In genomic region chr4:136861806-136862205, GRCm38 (mm10) we compare ENCODE assay signal across 9 mouse cellular contexts. TPM values are rescaled to one million over a fixed set of nuclear protein-coding genes. Genes with fewer than 3 reads are reported as not detected.
DNase-seq lines count a peak whose midpoint lies in the region; ATAC-seq and TF ChIP-seq lines count a peak whose summit lies in the region.
"Had no signal": no experiment of that assay in that cellular context is flagged by ENCODE, and none has a peak within 500 bp of the region (broad histone marks: within the 10 kb centered on the region; RNA-seq: fewer than 3 reads in every experiment).

No protein-coding gene starts in this region.

- H3K4me3 ChIP-seq in E14TG2a.4 (replicated peaks; ENCODE audit: low read length): peak overlapping the region; percentile 68
- no peak overlapping the region for H3K4me3 ChIP-seq in hindbrain, embryonic 13.5 days
- H3K4me3 ChIP-seq: erythroblast, embryonic 14.5 days had no signal

- H3K9ac ChIP-seq in hindbrain, embryonic 13.5 days: peak overlapping the region; percentile 49; the same call in 1 of the 2 replicates

- peak; percentile 71 for DNase-seq in embryo, embryonic 11 days
- peak; percentile 55 for DNase-seq in neural tube, embryonic 10.5 days (ENCODE audit: extremely low spot score, low spot score)
- DNase-seq in urinary bladder, adult 18-20 months (ENCODE audit: low spot score in 2 of 2): no peak
- no peak for DNase-seq in adrenal gland, adult 8-10 months
- DNase-seq: lung, adult 18-20 months had no signal

- peaks cover 34% of the 10 kb centered on the region for H3K27me3 ChIP-seq in E14TG2a.4 (ENCODE audit: insufficient read depth, low read length)
- no peaks in the 10 kb centered on the region for H3K27me3 ChIP-seq in hindbrain, embryonic 13.5 days

- no peaks in the 10 kb centered on the region for H3K9me3 ChIP-seq in E14TG2a.4 (ENCODE audit: low read length)
- no peaks in the 10 kb centered on the region for H3K9me3 ChIP-seq in hindbrain, embryonic 13.5 days

- H3K4me1 ChIP-seq in E14TG2a.4 (replicated peaks; ENCODE audit: low read depth, low read length): peaks cover 38% of the 10 kb centered on the region
- H3K4me1 ChIP-seq in hindbrain, embryonic 13.5 days (replicated peaks): peaks cover 41% of the 10 kb centered on the region

- no peak overlapping the region for H3K4me2 ChIP-seq in hindbrain, embryonic 13.5 days

- no peak for ATAC-seq in hindbrain, embryonic 13.5 days (ENCODE audit: low FRiP score)
- no peak for ATAC-seq in inflammation-experienced regulatory T-cells, adult 6 months

- no peak for TF ChIP-seq CTCF in E14TG2a.4 (conservative IDR thresholded peaks at IDR 0.05; ENCODE audit: low read length)

- H3K27ac ChIP-seq in hindbrain, embryonic 13.5 days: peak overlapping the region; percentile 75

- 3% methylated on average over 17 of the region's 17 CpGs for WGBS in hindbrain, embryonic 13.5 days

- no peaks in the 10 kb centered on the region for H3K36me3 ChIP-seq in E14TG2a.4 (ENCODE audit: insufficient read depth, low read length)
- H3K36me3 ChIP-seq in hindbrain, embryonic 13.5 days: no peaks in the 10 kb centered on the region

RNA-seq across cellular contexts. Expression of gene C1qb, which starts 24.2 kb away (rescaled TPM):
- polyA plus RNA-seq in hindbrain, embryonic 13.5 days (2015; fragmentation: Nextera tagmentation; extraction: Ambion mirVana): 37.9 and 48.5 TPM in 2 replicates
- 1 to 10 TPM; 1.8 to 8.1 (median 2.1) TPM for polyA plus RNA-seq in inflammation-experienced regulatory T-cells, adult 6 months (2017; shearing (Covaris generic))
- total RNA-seq in adrenal gland, adult 8-10 months (2022): 100 to 1,000 TPM in 2 of 4 experiments, 10 to 100 TPM in 2; 63.2 to 103 (median 86.1) TPM

RNA-seq across cellular contexts. Expression of gene Ephb2, which starts 26.0 kb away (rescaled TPM):
- polyA plus RNA-seq in hindbrain, embryonic 13.5 days (2015; fragmentation: Nextera tagmentation; extraction: Ambion mirVana): 14.9 and 16.5 TPM in 2 replicates
- polyA plus RNA-seq in inflammation-experienced regulatory T-cells, adult 6 months (2017; shearing (Covaris generic)): under 1 TPM in 1 of 3 experiments, not detected in 2; 0.05 TPM
- 10 to 100 TPM; 20.6 to 36.8 (median 29.4) TPM for total RNA-seq in adrenal gland, adult 8-10 months (2022)
- polyA plus RNA-seq: erythroblast, embryonic 14.5 days had no signal

RNA-seq across cellular contexts. Expression of gene C1qc, which starts 31.1 kb away (rescaled TPM):
- 19.5 and 24.3 TPM in 2 replicates for polyA plus RNA-seq in hindbrain, embryonic 13.5 days (2015; fragmentation: Nextera tagmentation; extraction: Ambion mirVana)
- 1 to 10 TPM in 1 of 3 experiments, under 1 TPM in 1, not detected in 1; 0.50 to 1.1 TPM for polyA plus RNA-seq in inflammation-experienced regulatory T-cells, adult 6 months (2017; shearing (Covaris generic))
- 10 to 100 TPM; 45.8 to 82.2 (median 63.4) TPM for total RNA-seq in adrenal gland, adult 8-10 months (2022)

RNA-seq across cellular contexts. Expression of gene C1qa, which starts 36.8 kb away (rescaled TPM):
- 23.6 and 24.6 TPM in 2 replicates for polyA plus RNA-seq in hindbrain, embryonic 13.5 days (2015; fragmentation: Nextera tagmentation; extraction: Ambion mirVana)
- polyA plus RNA-seq in inflammation-experienced regulatory T-cells, adult 6 months (2017; shearing (Covaris generic)): under 1 TPM in 1 of 3 experiments, not detected in 2; 0.93 TPM
- total RNA-seq in adrenal gland, adult 8-10 months (2022): 10 to 100 TPM; 65.2 to 96.6 (median 77.6) TPM

Comparison
In these comparisons a context has a peak if more than half of its experiments do, and no peak if none do; other contexts are left out.
1. DNase-seq: peak in embryo, embryonic 11 days (single experiment) and neural tube, embryonic 10.5 days (single experiment); none in urinary bladder, adult 18-20 months (0 of 2) and adrenal gland, adult 8-10 months (single experiment).
2. RNA of gene Ephb2, which starts 26.0 kb away (polyA plus RNA-seq): 14.9 to 16.5 TPM in hindbrain, embryonic 13.5 days; 0.05 TPM in inflammation-experienced regulatory T-cells, adult 6 months; every median in the first group is over 10 times any median in the second.